Mouse (Mus musculus) limb, embryonic 10.5 days (tissue): ENCODE results near the gene Grik4. TPM values are rescaled to one million over a fixed set of nuclear protein-coding genes. Genes with fewer than 3 reads are reported as not detected.
A peak's percentile ranks its signal among the peaks of the same experiment; 100 is the strongest.

Experiments used
- DNase-seq: peaks from one replicate; pipeline ENCODE4 v3.0.0-alpha.2; 2017; ENCODE audit warnings: low spot score
- H3K27ac ChIP-seq: fragments of 300-500 bp; sonication (generic); 2 replicates; pipeline ENCODE4 v1.5.1; 2016; ENCODE audit warnings: mild to moderate bottlenecking
- H3K27me3 ChIP-seq: fragments of 300-500 bp; sonication (generic); 2 replicates; pipeline ENCODE4 v1.6.1; 2016; ENCODE audit warnings: low read depth, mild to moderate bottlenecking; ENCODE audit not compliant: poor library complexity, severe bottlenecking
- H3K36me3 ChIP-seq: fragments of 300-500 bp; sonication (generic); 2 replicates; pipeline ENCODE4 v1.6.1; 2016; ENCODE audit warnings: mild to moderate bottlenecking, moderate library complexity
- H3K4me1 ChIP-seq: fragments of 300-500 bp; sonication (generic); 2 replicates; pipeline ENCODE4 v1.6.1; 2016
- H3K4me3 ChIP-seq: fragments of 300-500 bp; sonication (generic); 2 replicates; pipeline ENCODE4 v1.5.1; 2016; ENCODE audit warnings: mild to moderate bottlenecking, moderate library complexity
- H3K9me3 ChIP-seq: fragments of 300-500 bp; sonication (generic); replicated peaks from 2 replicates; pipeline ENCODE4 v1.6.1; 2016; ENCODE audit warnings: mild to moderate bottlenecking
- WGBS: fragments of 180-500 bp; shearing (Covaris S2); methylation state at CpG from one replicate; pipeline ENCODE4 v1.1.7; 2016; 5-methylcytosine and 5-hydroxymethylcytosine counted together
- polyA plus RNA-seq: library from polyadenylated mRNA; unstranded; fragments of >200 nt; fragmentation: Nextera tagmentation; extraction: Ambion mirVana; gene quantifications from 2 replicates; pipeline ENCODE4 v1.2.1, GENCODE M21; 2016

Grik4 gene
- polyA plus RNA-seq, 1 experiment from 2014 or later, result 2.2 TPM

GRCm38 (mm10) chr9:42850063-42850462 lies 94.2 kb downstream of the Grik4 start:
- H3K36me3 ChIP-seq, result no peaks in the 10 kb centered on the region
- H3K4me1 ChIP-seq, result peaks cover 19% of the 10 kb centered on the region
- DNase-seq, result no peak
- no peak overlapping the region for H3K4me3 ChIP-seq
- H3K27me3 ChIP-seq, result peaks cover 16% of the 10 kb centered on the region; the same call in 1 of the 2 replicates
- H3K27ac ChIP-seq, result no peak overlapping the region
- 86% methylated on average over 6 of the region's 6 CpGs for WGBS
- no peaks in the 10 kb centered on the region for H3K9me3 ChIP-seq

GRCm38 (mm10) chr9:42848061-42848460 lies 96.2 kb downstream of the Grik4 start:
- 11% methylated on average over 9 of the region's 9 CpGs for WGBS
- peaks cover 22% of the 10 kb centered on the region for H3K4me1 ChIP-seq
- no peaks in the 10 kb centered on the region for H3K9me3 ChIP-seq
- H3K27me3 ChIP-seq, result peaks cover 16% of the 10 kb centered on the region; the same call in 1 of the 2 replicates
- H3K27ac ChIP-seq, result no peak overlapping the region
- peak; percentile 43 for DNase-seq
- no peak overlapping the region for H3K4me3 ChIP-seq
- no peaks in the 10 kb centered on the region for H3K36me3 ChIP-seq

- WGBS, result 73% methylated on average over 10 of the region's 10 CpGs
- no peaks in the 10 kb centered on the region for H3K36me3 ChIP-seq
- no peaks in the 10 kb centered on the region for H3K9me3 ChIP-seq
- H3K4me1 ChIP-seq, result peaks cover 25% of the 10 kb centered on the region
- no peak for DNase-seq
- peaks cover 16% of the 10 kb centered on the region; the same call in 1 of the 2 replicates for H3K27me3 ChIP-seq
- H3K4me3 ChIP-seq, result no peak overlapping the region
- no peak overlapping the region for H3K27ac ChIP-seq
Observed at GRCm38 (mm10) chr9:42846676-42847425, 97.4 kb downstream of the Grik4 start.

GRCm38 (mm10) chr9:42846139-42846538 lies 98.2 kb downstream of the Grik4 start:
- Histone ChIP-seq H3K36me3 (no peaks in the 10 kb centered on the region), H3K9me3 (no peaks in the 10 kb centered on the region), H3K4me1 (peaks cover 29% of the 10 kb centered on the region), H3K27me3 (peaks cover 16% of the 10 kb centered on the region; the same call in 1 of the 2 replicates), H3K27ac (no peak overlapping the region), H3K4me3 (no peak overlapping the region)
- DNase-seq, result no peak
- WGBS, result 63% methylated on average over 4 of the region's 4 CpGs

DNA sequence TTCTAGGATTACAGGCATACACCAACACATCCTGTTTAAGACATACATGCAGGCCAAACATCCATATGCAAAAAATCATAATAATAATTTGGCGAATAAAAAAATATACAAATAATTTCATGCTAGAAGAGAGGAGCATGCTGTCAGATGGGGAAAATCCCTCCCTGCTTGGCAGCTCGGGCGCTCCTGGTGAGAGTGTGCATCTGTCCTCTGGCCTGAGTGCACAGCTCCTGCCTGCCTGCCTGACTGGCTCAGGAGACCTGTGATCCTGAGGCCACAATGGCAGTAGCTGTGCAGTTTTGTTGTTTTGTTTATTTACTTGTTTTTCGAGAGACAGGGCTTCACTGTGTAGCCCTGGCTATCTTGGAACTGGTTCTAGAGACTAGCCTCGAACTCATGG lies 100.0 kb downstream of the Grik4 start:
- no peak overlapping the region for H3K27ac ChIP-seq
- no peaks in the 10 kb centered on the region for H3K9me3 ChIP-seq
- DNase-seq, result no peak
- H3K4me3 ChIP-seq, result no peak overlapping the region
- WGBS, result 86% methylated on average over 5 of the region's 5 CpGs
- no peaks in the 10 kb centered on the region for H3K36me3 ChIP-seq
- H3K4me1 ChIP-seq, result peaks cover 32% of the 10 kb centered on the region
- H3K27me3 ChIP-seq, result peaks cover 14% of the 10 kb centered on the region; the same call in 1 of the 2 replicates

- no peaks in the 10 kb centered on the region for H3K27me3 ChIP-seq
- DNase-seq, result no peak
- no peaks in the 10 kb centered on the region for H3K36me3 ChIP-seq
- no peak overlapping the region for H3K4me3 ChIP-seq
- H3K9me3 ChIP-seq, result no peaks in the 10 kb centered on the region
- peak overlapping the region; percentile 26; the same call in 1 of the 2 replicates for H3K27ac ChIP-seq
- H3K4me1 ChIP-seq, result peaks cover 19% of the 10 kb centered on the region
- WGBS, result 63% methylated on average over 5 of the region's 5 CpGs
Observed at GRCm38 (mm10) chr9:42838299-42838698, 106.0 kb downstream of the Grik4 start.

- no peaks in the 10 kb centered on the region for H3K36me3 ChIP-seq
- H3K4me1 ChIP-seq, result peaks cover 19% of the 10 kb centered on the region
- no peak overlapping the region for H3K27ac ChIP-seq
- no peak for DNase-seq
- no peaks in the 10 kb centered on the region for H3K9me3 ChIP-seq
- H3K27me3 ChIP-seq, result no peaks in the 10 kb centered on the region
- 84% methylated on average over 6 of the region's 6 CpGs for whole genome bisulfite sequencing
- no peak overlapping the region for H3K4me3 ChIP-seq
Observed at GRCm38 (mm10) chr9:42837498-42837897, 106.8 kb downstream of the Grik4 start.

DNA sequence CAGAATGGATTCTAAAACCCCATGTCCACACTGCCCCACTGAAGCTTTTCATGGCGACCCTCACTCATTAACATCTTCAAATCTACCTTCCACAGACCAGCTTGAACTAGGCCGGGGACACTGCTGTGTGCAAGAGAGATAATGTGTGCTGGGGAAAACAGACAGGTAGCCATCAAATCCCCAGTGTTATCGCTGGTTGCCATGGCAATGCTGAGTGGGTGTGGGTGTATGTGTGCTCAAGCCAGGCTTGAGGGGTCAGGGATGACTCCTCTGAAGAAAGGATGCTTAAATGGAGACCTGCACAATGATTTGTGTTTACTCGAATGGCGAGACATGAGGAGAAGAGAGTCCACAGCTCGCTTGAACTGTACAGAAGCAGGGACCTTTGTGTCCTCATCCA lies 112.7 kb downstream of the Grik4 start:
- H3K36me3 ChIP-seq, result no peaks in the 10 kb centered on the region
- H3K27me3 ChIP-seq, result no peaks in the 10 kb centered on the region
- 88% methylated on average over 6 of the region's 6 CpGs for WGBS
- peaks cover 8% of the 10 kb centered on the region for H3K4me1 ChIP-seq
- DNase-seq, result no peak
- H3K4me3 ChIP-seq, result no peak overlapping the region
- H3K9me3 ChIP-seq, result no peaks in the 10 kb centered on the region
- H3K27ac ChIP-seq, result no peak overlapping the region

DNA sequence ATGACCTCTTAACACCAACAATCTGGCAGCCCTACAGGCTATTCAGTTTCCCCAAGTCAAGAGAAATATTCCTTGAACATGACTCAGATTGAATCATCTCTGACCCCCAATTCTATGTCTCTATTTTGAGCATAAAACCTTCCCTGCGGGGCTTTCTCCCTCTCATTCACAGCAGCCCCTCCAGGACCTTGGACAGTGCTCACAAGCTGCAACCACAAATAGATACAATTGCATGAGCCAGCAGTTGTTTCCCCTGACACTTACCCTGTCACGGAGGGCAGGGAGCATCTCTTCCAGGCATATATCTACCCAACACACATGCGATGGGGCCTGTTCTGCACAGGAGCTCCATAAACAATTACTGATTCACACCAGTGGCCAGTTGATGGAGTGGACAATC lies 125.0 kb downstream of the Grik4 start:
- 56% methylated on average over 3 of the region's 3 CpGs for WGBS
- no peaks in the 10 kb centered on the region for H3K9me3 ChIP-seq
- no peaks in the 10 kb centered on the region for H3K4me1 ChIP-seq
- H3K27me3 ChIP-seq, result no peaks in the 10 kb centered on the region
- no peak overlapping the region for H3K27ac ChIP-seq
- H3K36me3 ChIP-seq, result no peaks in the 10 kb centered on the region
- no peak overlapping the region for H3K4me3 ChIP-seq
- DNase-seq, result peak; percentile 62

DNA sequence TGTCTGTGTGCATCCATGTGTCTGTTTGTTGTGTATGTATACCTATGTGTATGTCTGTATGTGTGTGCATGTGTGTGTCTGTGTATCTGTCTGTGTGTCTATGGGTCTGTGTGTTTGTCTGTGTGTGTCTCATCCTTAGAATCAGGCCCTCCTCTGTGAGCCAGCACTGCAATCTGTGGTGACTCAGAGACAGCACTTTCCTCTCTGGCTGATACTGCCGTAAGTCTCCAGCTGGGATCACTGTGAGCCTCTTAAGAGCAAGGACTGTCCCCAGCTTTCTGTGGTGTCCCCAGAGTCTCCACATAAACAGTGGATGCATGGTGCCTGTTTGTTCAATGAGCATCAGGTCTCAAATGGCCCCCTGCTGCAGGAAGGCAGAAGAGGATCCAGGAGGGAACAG lies 127.5 kb downstream of the Grik4 start:
- H3K4me3 ChIP-seq, result no peak overlapping the region
- no peak for DNase-seq
- no peaks in the 10 kb centered on the region for H3K9me3 ChIP-seq
- H3K27ac ChIP-seq, result no peak overlapping the region
- 70% methylated on average over 1 of the region's 1 CpGs for WGBS
- H3K27me3 ChIP-seq, result no peaks in the 10 kb centered on the region
- no peaks in the 10 kb centered on the region for H3K36me3 ChIP-seq
- H3K4me1 ChIP-seq, result no peaks in the 10 kb centered on the region

GRCm38 (mm10) chr9:42809146-42809545 lies 135.1 kb downstream of the Grik4 start:
- WGBS, result 94% methylated on average over 3 of the region's 3 CpGs

GRCm38 (mm10) chr9:42808394-42808793 lies 135.9 kb downstream of the Grik4 start:
- Histone ChIP-seq H3K9me3 (no peaks in the 10 kb centered on the region), H3K27me3 (0 out of 2 replicates have a peak, but pooled peaks cover 5% of the 10 kb centered on the region), H3K36me3 (no peaks in the 10 kb centered on the region), H3K27ac (no peak overlapping the region), H3K4me3 (no peak overlapping the region), H3K4me1 (no peaks in the 10 kb centered on the region)
- no peak for DNase-seq
- 71% methylated on average over 9 of the region's 9 CpGs for WGBS

More at GRCm38 (mm10) chr9:42809146-42809545, 135.1 kb downstream of the Grik4 start:
- DNase-seq, result no peak
- H3K4me1 ChIP-seq, result no peaks in the 10 kb centered on the region
- no peaks in the 10 kb centered on the region for H3K36me3 ChIP-seq
- H3K4me3 ChIP-seq, result no peak overlapping the region
- H3K27me3 ChIP-seq, result 0 out of 2 replicates have a peak, but pooled peaks cover 5% of the 10 kb centered on the region
- no peaks in the 10 kb centered on the region for H3K9me3 ChIP-seq
- H3K27ac ChIP-seq, result no peak overlapping the region

- peaks cover 10% of the 10 kb centered on the region; the same call in 1 of the 2 replicates for H3K4me1 ChIP-seq
- H3K27ac ChIP-seq, result no peak overlapping the region
- no peaks in the 10 kb centered on the region; the same call in 1 of the 2 replicates for H3K27me3 ChIP-seq
- no peaks in the 10 kb centered on the region for H3K9me3 ChIP-seq
- H3K36me3 ChIP-seq, result no peaks in the 10 kb centered on the region
- 79% methylated on average over 3 of the region's 3 CpGs for whole genome bisulfite sequencing
- H3K4me3 ChIP-seq, result no peak overlapping the region
- no peak for DNase-seq
Observed at GRCm38 (mm10) chr9:42803061-42803491, 141.2 kb downstream of the Grik4 start.
